Mouse (Mus musculus) MEL (cell line): ENCODE data around the gene Apbb1ip. TPM values are rescaled to one million over a fixed set of nuclear protein-coding genes. Genes with fewer than 3 reads are reported as not detected.

Experiments used
- DNase-seq: peaks from one replicate; pipeline ENCODE4 v3.0.0; 2011; ENCODE audit warnings: low read depth, low spot score
- H3K27ac ChIP-seq: 2 replicates; pipeline ENCODE4 v1.5.1; 2012; ENCODE audit warnings: low read depth, mild to moderate bottlenecking, control low read depth, low read length, moderate library complexity; ENCODE audit not compliant: control insufficient read depth
- H3K27me3 ChIP-seq, 2 experiments: fragments of 150-350 bp in 1 of 2; sonication (generic) in 1 of 2; 2 replicates each; pipeline ENCODE4 v1.6.1; 2012; ENCODE audit warnings: low read length in 2 of 2, mild to moderate bottlenecking in 2 of 2, improper control_type of control experiment in 1 of 2, moderate library complexity in 1 of 2; ENCODE audit not compliant: insufficient read depth in 2 of 2, control insufficient read depth in 1 of 2
- H3K36me3 ChIP-seq, 2 experiments: 2 replicates each; pipeline ENCODE4 v1.6.1; 2012 to 2014; ENCODE audit warnings: low read length in 2 of 2, improper control_type of control experiment in 1 of 2, inconsistent platforms in 1 of 2, mild to moderate bottlenecking in 1 of 2; ENCODE audit not compliant: insufficient read depth in 2 of 2, control insufficient read depth in 1 of 2
- H3K4me1 ChIP-seq, 2 experiments: fragments of 150-350 bp in 1 of 2; sonication (generic) in 1 of 2; 2 replicates each; pipeline ENCODE4 v1.6.1; 2012; ENCODE audit warnings: low read length in 2 of 2, improper control_type of control experiment in 1 of 2, mild to moderate bottlenecking in 1 of 2; ENCODE audit not compliant: insufficient read depth in 2 of 2, control insufficient read depth in 1 of 2
- H3K4me3 ChIP-seq, 2 experiments: fragments of 150-350 bp in 1 of 2; sonication (generic) in 1 of 2; 2 replicates each; pipeline ENCODE4 v1.5.1; 2012; ENCODE audit warnings: low read depth in 2 of 2, low read length in 2 of 2, mild to moderate bottlenecking in 2 of 2, moderate library complexity in 2 of 2, control low read depth in 1 of 2, improper control_type of control experiment in 1 of 2; ENCODE audit not compliant: control insufficient read depth in 1 of 2, insufficient read depth in 1 of 2
- H3K79me2 ChIP-seq: 2 replicates; pipeline ENCODE4 v1.6.1; 2012; ENCODE audit warnings: mild to moderate bottlenecking, low read length, moderate library complexity; ENCODE audit not compliant: control insufficient read depth, poor library complexity, insufficient read depth
- H3K9ac ChIP-seq: 2 replicates; pipeline ENCODE4 v1.6.1; 2012; ENCODE audit warnings: low read depth, mild to moderate bottlenecking, control low read depth, low read length, moderate library complexity; ENCODE audit not compliant: control insufficient read depth, poor library complexity, severe bottlenecking
- H3K9me3 ChIP-seq: fragments of 150-350 bp; sonication (generic); replicated peaks from 2 replicates; pipeline ENCODE4 v1.6.1; 2012; ENCODE audit warnings: mild to moderate bottlenecking, low read length, improper control_type of control experiment, moderate library complexity; ENCODE audit not compliant: insufficient read depth
- BHLHE40 ChIP-seq: IDR thresholded peaks from 2 replicates; pipeline ENCODE4 v1.6.1; 2012; ENCODE audit warnings: low read depth, mild to moderate bottlenecking, inconsistent platforms, low read length, improper control_type of control experiment, borderline replicate concordance
- CHD2 ChIP-seq: IDR thresholded peaks from 2 replicates; pipeline ENCODE4 v1.6.1; 2011; ENCODE audit warnings: low read length, improper control_type of control experiment
- CTCF ChIP-seq, 3 experiments: IDR thresholded peaks in 2 of 3; conservative IDR thresholded peaks in 1 of 3; 2 replicates each; pipeline ENCODE4 v1.5.1; 2011 to 2012; ENCODE audit warnings: low read length in 3 of 3, low read depth in 2 of 3, mild to moderate bottlenecking in 2 of 3, improper control_type of control experiment in 1 of 3, inconsistent platforms in 1 of 3, mixed read lengths in 1 of 3, moderate library complexity in 1 of 3; ENCODE audit not compliant: control insufficient read depth in 1 of 3, insufficient read depth in 1 of 3, poor library complexity in 1 of 3, severe bottlenecking in 1 of 3
- ELF1 ChIP-seq: IDR thresholded peaks from 2 replicates; pipeline ENCODE4 v1.6.1; 2014; ENCODE audit warnings: low read depth, mild to moderate bottlenecking, inconsistent platforms, low read length, improper control_type of control experiment, moderate library complexity
- ETS1 ChIP-seq: IDR thresholded peaks from 2 replicates; pipeline ENCODE4 v1.6.1; 2012; ENCODE audit warnings: low read depth, mild to moderate bottlenecking, inconsistent platforms, low read length, improper control_type of control experiment, moderate library complexity
- GABPA ChIP-seq: IDR thresholded peaks from 2 replicates; pipeline ENCODE4 v1.6.1; 2012; ENCODE audit warnings: low read depth, mild to moderate bottlenecking, inconsistent platforms, low read length, improper control_type of control experiment, moderate library complexity
- GATA1 ChIP-seq: IDR thresholded peaks from 2 replicates; pipeline ENCODE4 v1.6.1; 2011; ENCODE audit warnings: low read depth, low read length, improper control_type of control experiment
- HCFC1 ChIP-seq: IDR thresholded peaks from 2 replicates; pipeline ENCODE4 v1.6.1; 2012; ENCODE audit warnings: low read depth, mild to moderate bottlenecking, inconsistent platforms, low read length, improper control_type of control experiment, moderate library complexity
- JUND ChIP-seq: IDR thresholded peaks from 2 replicates; pipeline ENCODE4 v1.6.1; 2011; ENCODE audit warnings: low read depth, mild to moderate bottlenecking, improper control_type of control experiment, low read length
- KAT2A ChIP-seq: conservative IDR thresholded peaks from 2 replicates; pipeline ENCODE4 v1.6.1; 2012; ENCODE audit warnings: low read depth, low read length, improper control_type of control experiment, inconsistent platforms
- MAZ ChIP-seq: IDR thresholded peaks from 2 replicates; pipeline ENCODE4 v1.6.1; 2012; ENCODE audit warnings: low read depth, mild to moderate bottlenecking, inconsistent platforms, low read length, improper control_type of control experiment
- MEF2A ChIP-seq: IDR thresholded peaks from 2 replicates; pipeline ENCODE4 v1.6.1; 2014; ENCODE audit warnings: low read depth, mild to moderate bottlenecking, inconsistent platforms, low read length, improper control_type of control experiment; ENCODE audit not compliant: poor library complexity, insufficient replicate concordance, severe bottlenecking; ENCODE audit errors: extremely low read depth
- MXI1 ChIP-seq: IDR thresholded peaks from 2 replicates; pipeline ENCODE4 v1.6.1; 2011; ENCODE audit warnings: mild to moderate bottlenecking, low read depth, low read length, improper control_type of control experiment
- MYB ChIP-seq: IDR thresholded peaks from 2 replicates; pipeline ENCODE4 v1.6.1; 2011; ENCODE audit warnings: mild to moderate bottlenecking, low read depth, low read length, improper control_type of control experiment
- MYC ChIP-seq: IDR thresholded peaks from 2 replicates; pipeline ENCODE4 v1.6.1; 2011; ENCODE audit warnings: low read depth, mild to moderate bottlenecking, low read length, improper control_type of control experiment, moderate library complexity
- NELFE ChIP-seq: IDR thresholded peaks from 2 replicates; pipeline ENCODE4 v1.6.1; 2011; ENCODE audit warnings: low read depth, low read length, improper control_type of control experiment
- NRF1 ChIP-seq: IDR thresholded peaks from 2 replicates; pipeline ENCODE4 v1.6.1; 2014; ENCODE audit warnings: low read depth, mild to moderate bottlenecking, inconsistent platforms, low read length, improper control_type of control experiment, moderate library complexity; ENCODE audit not compliant: poor library complexity, insufficient read depth, severe bottlenecking
- POLR2A ChIP-seq, 2 experiments: IDR thresholded peaks; 2 replicates each; pipeline ENCODE4 v1.6.1; 2011 to 2012; ENCODE audit warnings: low read length in 2 of 2, mild to moderate bottlenecking in 2 of 2, control low read depth in 1 of 2, improper control_type of control experiment in 1 of 2, low read depth in 1 of 2, moderate library complexity in 1 of 2; ENCODE audit not compliant: control insufficient read depth in 1 of 2, insufficient read depth in 1 of 2, poor library complexity in 1 of 2
- POLR2AphosphoS5 ChIP-seq: IDR thresholded peaks from 2 replicates; pipeline ENCODE4 v1.6.1; 2012; ENCODE audit warnings: low read depth, borderline replicate concordance, mild to moderate bottlenecking, inconsistent platforms, low read length, moderate library complexity, mixed read lengths
- RAD21 ChIP-seq: IDR thresholded peaks from 2 replicates; pipeline ENCODE4 v1.6.1; 2011; ENCODE audit warnings: mild to moderate bottlenecking, low read depth, low read length, improper control_type of control experiment
- SIN3A ChIP-seq: IDR thresholded peaks from 2 replicates; pipeline ENCODE4 v1.6.1; 2012; ENCODE audit warnings: low read length, improper control_type of control experiment, inconsistent platforms
- TAL1 ChIP-seq: IDR thresholded peaks from 2 replicates; pipeline ENCODE4 v1.6.1; 2012; ENCODE audit warnings: mild to moderate bottlenecking, inconsistent platforms, low read length, moderate library complexity, mixed read lengths
- TBP ChIP-seq: IDR thresholded peaks from 2 replicates; pipeline ENCODE4 v1.8.0; 2011; ENCODE audit warnings: low read depth, low read length, improper control_type of control experiment
- TCF12 ChIP-seq: IDR thresholded peaks from 2 replicates; pipeline ENCODE4 v1.6.1; 2014; ENCODE audit warnings: low read depth, mild to moderate bottlenecking, inconsistent platforms, low read length, improper control_type of control experiment, moderate library complexity
- UBTF ChIP-seq: IDR thresholded peaks from 2 replicates; pipeline ENCODE4 v1.6.1; 2012; ENCODE audit warnings: low read depth, mild to moderate bottlenecking, inconsistent platforms, low read length, improper control_type of control experiment, moderate library complexity, borderline replicate concordance; ENCODE audit not compliant: insufficient read depth
- USF1 ChIP-seq: IDR thresholded peaks from 2 replicates; pipeline ENCODE4 v1.6.1; 2014; ENCODE audit warnings: low read depth, mild to moderate bottlenecking, inconsistent platforms, low read length, improper control_type of control experiment, moderate library complexity
- USF2 ChIP-seq, 2 experiments: IDR thresholded peaks; 2 replicates each; pipeline ENCODE4 v1.6.1; 2011 to 2012; ENCODE audit warnings: improper control_type of control experiment in 2 of 2, low read length in 2 of 2, borderline replicate concordance in 1 of 2, inconsistent platforms in 1 of 2, low read depth in 1 of 2, mild to moderate bottlenecking in 1 of 2; ENCODE audit not compliant: insufficient read depth in 1 of 2
- ZC3H11A ChIP-seq: IDR thresholded peaks from 2 replicates; pipeline ENCODE4 v1.6.1; 2012; ENCODE audit warnings: low read depth, mild to moderate bottlenecking, inconsistent platforms, low read length, improper control_type of control experiment
- ZMIZ1 ChIP-seq: IDR thresholded peaks from 2 replicates; pipeline ENCODE4 v1.6.1; 2012; ENCODE audit warnings: low read depth, mild to moderate bottlenecking, inconsistent platforms, low read length, improper control_type of control experiment, moderate library complexity
- polyA plus RNA-seq, 2 experiments: library from polyadenylated mRNA; stranded (reverse) in 1 of 2; unstranded in 1 of 2; fragments of >175 nt in 1 of 2; fragments of >200 nt in 1 of 2; gene quantifications; 2 replicates each; pipeline versions ENCODE4 v1.2.1 to v1.2.4; 2012; ENCODE audit warnings: low replicate concordance in 2 of 2, low read depth in 1 of 2; ENCODE audit not compliant: insufficient read length in 2 of 2, insufficient read depth in 1 of 2, missing spikeins in 1 of 2
- total RNA-seq: library from RNA; depleted of rRNA; stranded (reverse); fragments of 300-350 nt; gene quantifications from 2 replicates; pipeline ENCODE4 v1.2.3, GENCODE M21; 2012

Gene Apbb1ip
- total and polyA plus RNA-seq, 3 experiments: 7.4 to 60.7 TPM; not detected in 1

GRCm38 (mm10) chr2:22771311-22771710 lies 2.6 kb upstream of the Apbb1ip start:
- Histone ChIP-seq H3K36me3 (peaks cover 0 to 18% of the 10 kb centered on the region in 2 experiments; a peak in 3 of 4 replicates), H3K4me1 (peaks cover 13% of the 10 kb centered on the region in 2 experiments), H3K9me3 (no peaks in the 10 kb centered on the region), H3K27ac (no peak overlapping the region), H3K4me3 (no peak overlapping the region), H3K9ac (no peak overlapping the region), H3K79me2 (peaks cover 15% of the 10 kb centered on the region), H3K27me3 (no peaks in the 10 kb centered on the region)
- TF ChIP-seq POLR2AphosphoS5 (no peak), ETS1 (0 out of 2 replicates have a peak, but pooled peaks have one; percentile 20)
- no peak for DNase-seq

GRCm38 (mm10) chr2:22774181-22774751 lies 372 bp downstream of the Apbb1ip start:
- Histone ChIP-seq H3K4me3 (peak overlapping the region; percentile 84 to 91), H3K9me3 (no peaks in the 10 kb centered on the region), H3K79me2 (peaks cover 36% of the 10 kb centered on the region), H3K27ac (peak overlapping the region; percentile 95), H3K4me1 (peaks cover 26 to 32% of the 10 kb centered on the region in 2 experiments), H3K9ac (peak overlapping the region; percentile 95), H3K27me3 (no peaks in the 10 kb centered on the region), H3K36me3 (peaks cover 0 to 46% of the 10 kb centered on the region in 2 experiments; a peak in 3 of 4 replicates)
- peak; percentile 91 for DNase-seq
- TF ChIP-seq POLR2A (IDR thresholded peaks at IDR 0.05; ENCODE audit: control insufficient read depth in 1 of 2, insufficient read depth in 1 of 2, low read depth in 1 of 2, low read length in 2 of 2, poor library complexity in 1 of 2): peak; percentile 54 to 78
- peak; percentile 51; the same call in 1 of the 2 replicates for TF ChIP-seq NRF1
- TF ChIP-seq MAZ: peak; percentile 63; the same call in 1 of the 2 replicates
- no peak; the same call in 1 of the 2 replicates for TF ChIP-seq TBP
- peak; percentile 47 for TF ChIP-seq ZMIZ1
- TF ChIP-seq TCF12: no peak; the same call in 1 of the 2 replicates
- 0 out of 2 replicates have a peak, but pooled peaks have one; percentile 10 for TF ChIP-seq ELF1
- no peak for TF ChIP-seq USF2 (IDR thresholded peaks at IDR 0.05; ENCODE audit: borderline replicate concordance in 1 of 2, insufficient read depth in 1 of 2, low read depth in 1 of 2, low read length in 2 of 2)
- no peak for TF ChIP-seq TAL1
- TF ChIP-seq USF1: peak; percentile 71
- TF ChIP-seq MYB: no peak
- no peak for TF ChIP-seq KAT2A
- TF ChIP-seq ZC3H11A: no peak
- TF ChIP-seq SIN3A: no peak; the same call in 1 of the 2 replicates
- TF ChIP-seq POLR2AphosphoS5: peak; percentile 51
- TF ChIP-seq JUND: no peak
- TF ChIP-seq GABPA: no peak
- TF ChIP-seq ETS1: peak; percentile 11; the same call in 1 of the 2 replicates
- TF ChIP-seq CHD2: no peak
- no peak for TF ChIP-seq MEF2A
- no peak for TF ChIP-seq RAD21
- TF ChIP-seq GATA1: no peak
- 0 out of 2 replicates have a peak, but pooled peaks have one; percentile 12 for TF ChIP-seq BHLHE40
- TF ChIP-seq NELFE: peak; percentile 51
- peak; percentile 44; the same call in 1 of the 2 replicates for TF ChIP-seq HCFC1
- peak; percentile 24; the same call in 1 of the 2 replicates for TF ChIP-seq MYC
- TF ChIP-seq CTCF (IDR thresholded peaks at IDR 0.05 in 2 of 3, conservative IDR thresholded peaks at IDR 0.05 in 1 of 3; ENCODE audit: control insufficient read depth in 1 of 3, insufficient read depth in 1 of 3, low read depth in 2 of 3, low read length in 3 of 3, poor library complexity in 1 of 3, severe bottlenecking in 1 of 3): no peak
- peak; percentile 75; the same call in 1 of the 2 replicates for TF ChIP-seq MXI1
- TF ChIP-seq UBTF: peak; percentile 80; the same call in 1 of the 2 replicates
